Mouse (Mus musculus) forebrain, embryonic 15.5 days (tissue): ENCODE measurements around the gene Myom3. TPM values are rescaled to one million over a fixed set of nuclear protein-coding genes. Genes with fewer than 3 reads are reported as not detected.

Experiments used
- ATAC-seq: fragments of 200-750 bp; cut with Nextera tagmentation; replicated peaks from 2 replicates; pipeline ENCODE4 v1.8.0; 2017; ENCODE audit warnings: mild to moderate bottlenecking, moderate TSS enrichment, moderate library complexity
- H3K27ac ChIP-seq: fragments of 300-500 bp; sonication (generic); replicated peaks from 2 replicates; pipeline ENCODE4 v1.5.1; 2015; ENCODE audit warnings: mild to moderate bottlenecking, inconsistent platforms
- H3K27me3 ChIP-seq: fragments of 300-500 bp; sonication (generic); 2 replicates; pipeline ENCODE4 v1.6.1; 2015; ENCODE audit warnings: inconsistent platforms
- H3K36me3 ChIP-seq: fragments of 300-500 bp; sonication (generic); 2 replicates; pipeline ENCODE4 v1.6.1; 2015; ENCODE audit warnings: mild to moderate bottlenecking, inconsistent platforms
- H3K4me1 ChIP-seq: fragments of 300-500 bp; sonication (generic); 2 replicates; pipeline ENCODE4 v1.6.1; 2015; ENCODE audit warnings: inconsistent platforms
- H3K4me2 ChIP-seq: fragments of 300-500 bp; sonication (generic); replicated peaks from 2 replicates; pipeline ENCODE4 v1.6.1; 2015; ENCODE audit warnings: mild to moderate bottlenecking, inconsistent platforms
- H3K4me3 ChIP-seq: fragments of 300-500 bp; sonication (generic); 2 replicates; pipeline ENCODE4 v1.5.1; 2015; ENCODE audit warnings: mild to moderate bottlenecking, inconsistent platforms
- H3K9ac ChIP-seq: fragments of 300-500 bp; sonication (generic); replicated peaks from 2 replicates; pipeline ENCODE4 v1.6.1; 2015; ENCODE audit warnings: mild to moderate bottlenecking, inconsistent platforms
- H3K9me3 ChIP-seq: fragments of 300-500 bp; sonication (generic); 2 replicates; pipeline ENCODE4 v1.6.1; 2016; ENCODE audit warnings: inconsistent platforms
- WGBS: fragments of 180-500 bp; shearing (Covaris S2); methylation state at CpG from one replicate; pipeline ENCODE4 v1.1.7; 2015; ENCODE audit warnings: mixed read lengths; 5-methylcytosine and 5-hydroxymethylcytosine counted together
- polyA plus RNA-seq: library from polyadenylated mRNA; unstranded; fragments of >200 nt; fragmentation: Nextera tagmentation; extraction: Ambion mirVana; gene quantifications from 2 replicates; pipeline ENCODE4 v1.2.1, GENCODE M21; 2015

Myom3 gene
- polyA plus RNA-seq, 1 experiment from 2014 or later = 0.36 TPM

- H3K4me3 ChIP-seq = no peak overlapping the region
- H3K36me3 ChIP-seq = no peaks in the 10 kb centered on the region
- WGBS = 85% methylated on average over 5 of the region's 5 CpGs
- no peak overlapping the region for H3K9ac ChIP-seq
- no peaks in the 10 kb centered on the region for H3K27me3 ChIP-seq
- no peaks in the 10 kb centered on the region for H3K9me3 ChIP-seq
- H3K4me2 ChIP-seq = no peak overlapping the region
- no peak for ATAC-seq
- H3K4me1 ChIP-seq = no peaks in the 10 kb centered on the region
- H3K27ac ChIP-seq = no peak overlapping the region
Measured at GRCm38 (mm10) chr4:135781304-135781703, 21.8 kb downstream of the Myom3 start.

- Histone ChIP-seq H3K27ac (no peak overlapping the region), H3K27me3 (no peaks in the 10 kb centered on the region), H3K9ac (no peak overlapping the region), H3K9me3 (no peaks in the 10 kb centered on the region), H3K4me2 (no peak overlapping the region), H3K36me3 (no peaks in the 10 kb centered on the region), H3K4me3 (no peak overlapping the region), H3K4me1 (no peaks in the 10 kb centered on the region)
- ATAC-seq = no peak
- WGBS = 84% methylated on average over 5 of the region's 5 CpGs
Measured at GRCm38 (mm10) chr4:135786581-135786980, 27.1 kb downstream of the Myom3 start.

GRCm38 (mm10) chr4:135787271-135787670, 27.8 kb downstream of the Myom3 start:
- no peak overlapping the region for H3K27ac ChIP-seq
- H3K4me2 ChIP-seq = no peak overlapping the region
- ATAC-seq = no peak
- no peaks in the 10 kb centered on the region for H3K9me3 ChIP-seq
- no peak overlapping the region for H3K4me3 ChIP-seq
- no peak overlapping the region for H3K9ac ChIP-seq
- WGBS = 90% methylated on average over 6 of the region's 6 CpGs
- H3K36me3 ChIP-seq = no peaks in the 10 kb centered on the region
- H3K27me3 ChIP-seq = no peaks in the 10 kb centered on the region
- no peaks in the 10 kb centered on the region for H3K4me1 ChIP-seq

GRCm38 (mm10) chr4:135789135-135789534, 29.6 kb downstream of the Myom3 start:
- 72% methylated on average over 2 of the region's 2 CpGs for WGBS
- ATAC-seq = no peak

GRCm38 (mm10) chr4:135792821-135793220, 33.3 kb downstream of the Myom3 start:
- Histone ChIP-seq H3K27me3 (no peaks in the 10 kb centered on the region), H3K27ac (no peak overlapping the region)
- 91% methylated on average over 5 of the region's 5 CpGs for WGBS

More at GRCm38 (mm10) chr4:135789135-135789534, 29.6 kb downstream of the Myom3 start:
- no peaks in the 10 kb centered on the region for H3K4me1 ChIP-seq
- no peaks in the 10 kb centered on the region for H3K27me3 ChIP-seq
- no peaks in the 10 kb centered on the region for H3K9me3 ChIP-seq
- no peak overlapping the region for H3K9ac ChIP-seq
- H3K4me3 ChIP-seq = no peak overlapping the region
- no peaks in the 10 kb centered on the region for H3K36me3 ChIP-seq
- H3K4me2 ChIP-seq = no peak overlapping the region
- H3K27ac ChIP-seq = no peak overlapping the region

DNA sequence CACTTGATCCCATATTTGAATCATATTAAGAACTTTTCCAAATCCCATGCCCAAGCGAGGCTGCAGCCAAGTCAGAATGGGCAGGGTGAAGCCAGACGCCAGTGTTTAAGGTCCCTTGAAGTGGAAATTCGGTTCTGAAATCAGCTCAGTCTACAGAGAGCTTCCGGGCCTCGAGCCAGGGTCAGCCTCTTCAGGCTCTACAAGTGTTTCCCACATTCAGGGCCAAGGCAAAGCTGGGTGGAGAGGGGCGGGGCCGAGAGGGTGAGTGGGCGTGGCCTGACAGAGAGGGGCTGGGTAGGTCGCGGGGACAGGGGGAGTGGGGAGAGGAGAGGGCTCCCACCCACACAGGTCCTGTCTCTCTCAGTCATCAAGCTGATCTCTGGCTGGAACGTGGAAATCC, 38.4 kb downstream of the Myom3 start:
- H3K9me3 ChIP-seq = no peaks in the 10 kb centered on the region
- H3K36me3 ChIP-seq = no peaks in the 10 kb centered on the region
- H3K9ac ChIP-seq = no peak overlapping the region
- H3K27me3 ChIP-seq = no peaks in the 10 kb centered on the region
- H3K4me2 ChIP-seq = no peak overlapping the region
- no peak overlapping the region for H3K27ac ChIP-seq
- 28% methylated on average over 11 of the region's 11 CpGs for WGBS
- H3K4me1 ChIP-seq = 0 out of 2 replicates have a peak, but pooled peaks cover 4% of the 10 kb centered on the region
- ATAC-seq = no peak
- H3K4me3 ChIP-seq = no peak overlapping the region

More at GRCm38 (mm10) chr4:135792821-135793220, 33.3 kb downstream of the Myom3 start:
- ATAC-seq = no peak
- H3K9ac ChIP-seq = no peak overlapping the region
- H3K9me3 ChIP-seq = no peaks in the 10 kb centered on the region
- no peak overlapping the region for H3K4me2 ChIP-seq
- no peaks in the 10 kb centered on the region for H3K36me3 ChIP-seq
- H3K4me3 ChIP-seq = no peak overlapping the region
- H3K4me1 ChIP-seq = no peaks in the 10 kb centered on the region

- Histone ChIP-seq H3K4me3 (no peak overlapping the region), H3K27me3 (no peaks in the 10 kb centered on the region), H3K4me1 (0 out of 2 replicates have a peak, but pooled peaks cover 4% of the 10 kb centered on the region), H3K9me3 (no peaks in the 10 kb centered on the region), H3K9ac (no peak overlapping the region), H3K4me2 (no peak overlapping the region), H3K36me3 (no peaks in the 10 kb centered on the region), H3K27ac (no peak overlapping the region)
- 18% methylated on average over 8 of the region's 8 CpGs for WGBS
- no peak for ATAC-seq
Measured at GRCm38 (mm10) chr4:135801543-135801942, 42.0 kb downstream of the Myom3 start.

DNA sequence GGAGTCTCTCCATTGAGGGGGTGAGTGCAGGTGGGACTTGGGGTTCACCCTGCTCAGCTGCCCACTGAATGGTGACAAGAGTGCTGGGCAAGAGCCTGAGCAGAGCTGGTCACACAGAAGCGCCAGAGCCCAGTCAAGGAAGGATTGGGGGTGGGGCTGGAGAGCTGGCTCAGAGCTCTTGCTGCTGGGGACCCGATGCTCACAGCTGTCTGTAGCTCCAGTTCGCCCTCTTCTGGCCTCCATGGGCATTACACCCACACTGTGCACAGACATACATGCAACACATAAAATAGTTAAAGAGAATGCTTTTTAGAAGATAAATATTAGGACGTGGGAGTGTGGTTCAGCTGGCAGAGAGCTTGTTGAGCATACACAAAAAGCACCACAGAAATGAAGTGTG, 43.8 kb downstream of the Myom3 start:
- H3K9ac ChIP-seq = no peak overlapping the region
- H3K4me1 ChIP-seq = 0 out of 2 replicates have a peak, but pooled peaks cover 2% of the 10 kb centered on the region
- no peaks in the 10 kb centered on the region for H3K27me3 ChIP-seq
- no peak overlapping the region for H3K4me3 ChIP-seq
- H3K9me3 ChIP-seq = no peaks in the 10 kb centered on the region
- WGBS = 63% methylated on average over 4 of the region's 4 CpGs
- H3K27ac ChIP-seq = no peak overlapping the region
- H3K4me2 ChIP-seq = no peak overlapping the region
- no peak for ATAC-seq
- H3K36me3 ChIP-seq = no peaks in the 10 kb centered on the region

GRCm38 (mm10) chr4:135804169-135804568, 44.7 kb downstream of the Myom3 start:
- Histone ChIP-seq H3K27ac (no peak overlapping the region), H3K9ac (no peak overlapping the region), H3K4me3 (no peak overlapping the region), H3K9me3 (no peaks in the 10 kb centered on the region), H3K27me3 (no peaks in the 10 kb centered on the region), H3K4me2 (no peak overlapping the region), H3K4me1 (no peaks in the 10 kb centered on the region), H3K36me3 (no peaks in the 10 kb centered on the region)
- WGBS = 81% methylated on average over 5 of the region's 5 CpGs
- no peak for ATAC-seq

DNA sequence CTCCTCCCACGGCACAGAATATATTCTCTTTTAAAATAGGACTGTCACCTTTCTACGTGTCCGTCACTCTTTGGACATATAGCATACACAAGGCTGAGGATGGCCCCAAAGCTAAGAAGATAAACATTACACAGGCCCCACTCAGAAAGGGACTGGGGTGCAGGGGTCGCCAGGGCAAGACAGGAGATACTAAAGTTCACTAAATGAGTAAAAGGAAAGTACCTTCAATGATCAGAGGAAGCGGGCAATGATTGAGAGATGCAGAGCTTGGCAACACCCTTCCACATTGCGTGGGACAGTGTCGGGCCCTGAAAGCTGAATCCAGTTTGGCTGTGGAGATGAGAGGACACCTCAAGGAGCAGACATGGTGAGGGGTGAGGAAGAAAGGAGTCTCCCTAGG, 55.4 kb downstream of the Myom3 start:
- Histone ChIP-seq H3K4me1 (no peaks in the 10 kb centered on the region), H3K9me3 (no peaks in the 10 kb centered on the region), H3K4me2 (no peak overlapping the region), H3K27me3 (no peaks in the 10 kb centered on the region), H3K4me3 (no peak overlapping the region), H3K27ac (no peak overlapping the region), H3K9ac (no peak overlapping the region), H3K36me3 (no peaks in the 10 kb centered on the region)
- no peak for ATAC-seq
- 81% methylated on average over 7 of the region's 7 CpGs for WGBS

GRCm38 (mm10) chr4:135816905-135817622, 57.5 kb downstream of the Myom3 start:
- Histone ChIP-seq H3K9ac (no peak overlapping the region), H3K4me3 (no peak overlapping the region), H3K4me1 (no peaks in the 10 kb centered on the region), H3K27me3 (no peaks in the 10 kb centered on the region), H3K27ac (no peak overlapping the region), H3K36me3 (no peaks in the 10 kb centered on the region), H3K9me3 (no peaks in the 10 kb centered on the region), H3K4me2 (no peak overlapping the region)
- no peak for ATAC-seq
- 40% methylated on average over 12 of the region's 12 CpGs for WGBS

- H3K36me3 ChIP-seq = no peaks in the 10 kb centered on the region
- no peaks in the 10 kb centered on the region for H3K9me3 ChIP-seq
- 66% methylated on average over 3 of the region's 3 CpGs for WGBS
- H3K27ac ChIP-seq = no peak overlapping the region
- H3K27me3 ChIP-seq = no peaks in the 10 kb centered on the region
- no peak for ATAC-seq
- no peak overlapping the region for H3K9ac ChIP-seq
- no peak overlapping the region for H3K4me3 ChIP-seq
- no peak overlapping the region for H3K4me2 ChIP-seq
- H3K4me1 ChIP-seq = no peaks in the 10 kb centered on the region
Measured at GRCm38 (mm10) chr4:135818366-135818765, 58.9 kb downstream of the Myom3 start.
